Mouse (Mus musculus): ENCODE data around the gene Sema6d. TPM values are rescaled to one million over a fixed set of nuclear protein-coding genes. Genes with fewer than 3 reads are reported as not detected.

The Sema6d gene
- polyA plus RNA-seq, 1 experiment from 2014 or later = 27.7 TPM

DNA sequence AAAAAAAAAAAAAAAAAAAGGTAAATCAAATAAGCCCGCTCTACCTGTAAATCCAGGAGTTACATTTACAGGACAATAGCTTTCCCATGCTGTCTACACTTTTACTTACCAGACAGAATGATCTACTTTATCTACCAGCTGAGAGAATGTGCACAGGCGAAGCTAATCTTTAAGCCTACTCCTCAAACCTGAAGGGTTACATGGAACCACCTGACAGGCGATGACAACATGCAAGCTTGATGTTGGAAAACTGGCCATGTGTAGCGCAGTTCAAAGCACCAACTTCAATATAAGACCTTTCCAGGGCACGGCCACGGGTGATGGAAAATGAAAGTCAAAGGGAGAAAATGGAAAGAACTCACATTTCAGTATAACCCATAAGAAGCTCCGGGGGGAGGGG lies 35.7 kb downstream of the Sema6d start:
- peak; percentile 62; the same call in 1 of the 2 replicates for ATAC-seq (ENCODE audit: insufficient number of reproducible peaks, insufficient read depth, low FRiP score, low read depth)
- H3K4me2 ChIP-seq (ENCODE audit: low read length) = peak overlapping the region; percentile 32
- 34% methylated on average over 7 of the region's 7 CpGs for WGBS

DNA sequence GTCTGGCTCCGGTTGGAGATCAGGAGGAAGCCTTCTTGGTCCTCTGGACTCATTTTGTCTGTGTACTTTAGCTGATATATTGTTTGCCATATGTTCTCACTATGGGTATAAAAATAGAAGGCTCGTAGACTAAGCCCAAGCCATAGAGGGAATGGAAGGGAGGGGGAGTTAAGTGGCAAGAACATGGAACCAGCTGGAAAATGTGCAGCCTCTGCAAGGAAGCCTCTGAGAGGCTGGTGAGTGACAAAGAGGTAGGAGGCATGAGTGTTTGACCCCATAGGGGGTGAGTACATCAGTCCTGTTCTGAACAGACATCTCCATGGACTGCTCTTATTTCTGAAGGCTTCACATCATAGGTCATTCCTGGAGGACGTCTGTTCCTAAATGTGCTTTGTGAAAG lies 37.1 kb downstream of the Sema6d start:
- 0 out of 2 replicates have a peak, but pooled peaks have one; percentile 9 for ATAC-seq (ENCODE audit: insufficient number of reproducible peaks, insufficient read depth, low FRiP score, low read depth)

More for the DNA sequence above, 35.7 kb downstream of the Sema6d start:
- Histone ChIP-seq H3K27me3 (ENCODE audit: control insufficient read depth, insufficient read depth, low read length) (no peaks in the 10 kb centered on the region), H3K36me3 (ENCODE audit: control insufficient read depth, insufficient read depth, low read length) (no peaks in the 10 kb centered on the region), H3K9me3 (ENCODE audit: control insufficient read depth, low read length) (no peaks in the 10 kb centered on the region), H3K9ac (ENCODE audit: low read length) (no peak overlapping the region), H3K4me1 (ENCODE audit: control insufficient read depth in 2 of 2, insufficient read depth in 2 of 2, low read length in 2 of 2) (peaks cover 0 to 15% of the 10 kb centered on the region in 2 experiments; a peak in 2 of 4 replicates), H3K4me3 (ENCODE audit: control insufficient read depth in 1 of 2, insufficient read depth in 1 of 2, low read depth in 1 of 2, low read length in 2 of 2) (no peak overlapping the region), H3K27ac (replicated peaks in 1 of 2; ENCODE audit: control insufficient read depth in 1 of 2, insufficient read depth in 1 of 2, low read depth in 2 of 2, low read length in 2 of 2) (peak overlapping the region in 1 of 2 experiments; percentile 41; a peak in 2 of 4 replicates)

DNA sequence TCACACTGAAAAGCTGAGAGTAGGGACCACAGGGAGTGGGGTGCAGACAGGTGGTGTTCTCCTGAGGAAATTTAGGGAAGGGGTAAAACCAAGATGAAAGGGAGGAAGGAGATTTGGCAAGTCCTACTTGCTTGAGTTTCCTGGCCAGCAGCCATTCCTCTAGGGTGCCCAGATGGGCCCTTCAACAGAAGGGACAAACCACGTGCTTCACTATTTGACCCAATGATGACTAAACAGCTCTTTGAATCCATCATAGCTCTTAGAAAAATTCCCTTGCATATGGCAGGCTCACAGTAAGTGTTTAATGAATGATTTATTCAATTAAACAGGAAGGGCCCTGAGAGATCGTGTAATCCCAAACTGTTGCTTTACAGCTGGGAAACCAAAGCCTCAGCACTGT lies 41.1 kb downstream of the Sema6d start:
- no peak overlapping the region for H3K27ac ChIP-seq (replicated peaks in 1 of 2; ENCODE audit: control insufficient read depth in 1 of 2, insufficient read depth in 1 of 2, low read depth in 2 of 2, low read length in 2 of 2)
- WGBS = 84% methylated on average over 2 of the region's 2 CpGs
- no peaks in the 10 kb centered on the region for H3K9me3 ChIP-seq (ENCODE audit: control insufficient read depth, low read length)
- peaks cover 0 to 10% of the 10 kb centered on the region in 2 experiments; a peak in 2 of 4 replicates for H3K4me1 ChIP-seq (ENCODE audit: control insufficient read depth in 2 of 2, insufficient read depth in 2 of 2, low read length in 2 of 2)
- no peaks in the 10 kb centered on the region for H3K36me3 ChIP-seq (ENCODE audit: control insufficient read depth, insufficient read depth, low read length)
- no peaks in the 10 kb centered on the region for H3K27me3 ChIP-seq (ENCODE audit: control insufficient read depth, insufficient read depth, low read length)
- H3K9ac ChIP-seq (ENCODE audit: low read length) = no peak overlapping the region
- no peak for ATAC-seq (ENCODE audit: insufficient number of reproducible peaks, insufficient read depth, low FRiP score, low read depth)
- no peak overlapping the region for H3K4me2 ChIP-seq (ENCODE audit: low read length)
- H3K4me3 ChIP-seq (ENCODE audit: control insufficient read depth in 1 of 2, insufficient read depth in 1 of 2, low read depth in 1 of 2, low read length in 2 of 2) = no peak overlapping the region

More for the DNA sequence above, 37.1 kb downstream of the Sema6d start:
- Histone ChIP-seq H3K27me3 (ENCODE audit: control insufficient read depth, insufficient read depth, low read length) (no peaks in the 10 kb centered on the region), H3K27ac (replicated peaks in 1 of 2; ENCODE audit: control insufficient read depth in 1 of 2, insufficient read depth in 1 of 2, low read depth in 2 of 2, low read length in 2 of 2) (peak overlapping the region; percentile 70 to 72), H3K9ac (ENCODE audit: low read length) (no peak overlapping the region), H3K36me3 (ENCODE audit: control insufficient read depth, insufficient read depth, low read length) (no peaks in the 10 kb centered on the region), H3K4me2 (ENCODE audit: low read length) (peak overlapping the region; percentile 14), H3K4me3 (ENCODE audit: control insufficient read depth in 1 of 2, insufficient read depth in 1 of 2, low read depth in 1 of 2, low read length in 2 of 2) (no peak overlapping the region), H3K9me3 (ENCODE audit: control insufficient read depth, low read length) (no peaks in the 10 kb centered on the region), H3K4me1 (ENCODE audit: control insufficient read depth in 2 of 2, insufficient read depth in 2 of 2, low read length in 2 of 2) (peaks cover 0 to 12% of the 10 kb centered on the region in 2 experiments; a peak in 2 of 4 replicates)
- 14% methylated on average over 3 of the region's 3 CpGs for WGBS

DNA sequence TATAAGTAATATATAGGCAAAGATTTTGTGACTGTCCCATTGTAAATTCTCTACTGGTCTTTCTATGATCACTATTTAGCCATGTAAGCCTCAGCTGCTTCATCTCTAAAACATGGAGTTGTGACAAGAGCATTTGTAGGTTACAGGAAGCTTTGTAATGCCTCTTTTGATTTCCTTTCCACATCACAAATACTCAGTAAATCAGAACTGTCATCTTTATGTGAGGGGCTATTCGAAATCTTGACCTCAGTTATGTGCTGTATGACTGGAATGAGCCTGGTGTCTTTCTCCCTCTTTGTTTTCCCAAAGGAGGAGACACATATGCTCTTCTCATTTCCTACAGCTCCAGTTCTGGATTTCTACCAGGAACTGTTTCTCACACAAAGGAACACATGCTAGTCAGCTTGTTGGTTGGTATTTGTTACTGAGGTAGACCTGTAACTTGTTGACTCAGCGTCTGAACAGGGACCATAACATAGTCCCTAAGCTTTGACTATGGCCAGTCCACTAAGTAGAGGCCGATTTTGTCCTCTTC lies 51.8 kb downstream of the Sema6d start:
- no peaks in the 10 kb centered on the region; a peak in 2 of 4 replicates for H3K4me1 ChIP-seq (ENCODE audit: control insufficient read depth in 2 of 2, insufficient read depth in 2 of 2, low read length in 2 of 2)
- no peaks in the 10 kb centered on the region for H3K9me3 ChIP-seq (ENCODE audit: control insufficient read depth, low read length)
- no peak for ATAC-seq (ENCODE audit: insufficient number of reproducible peaks, insufficient read depth, low FRiP score, low read depth)
- WGBS = 77% methylated on average over 3 of the region's 3 CpGs
- H3K36me3 ChIP-seq (ENCODE audit: control insufficient read depth, insufficient read depth, low read length) = no peaks in the 10 kb centered on the region
- H3K4me2 ChIP-seq (ENCODE audit: low read length) = no peak overlapping the region
- H3K4me3 ChIP-seq (ENCODE audit: control insufficient read depth in 1 of 2, insufficient read depth in 1 of 2, low read depth in 1 of 2, low read length in 2 of 2) = no peak overlapping the region
- no peak overlapping the region for H3K9ac ChIP-seq (ENCODE audit: low read length)
- H3K27ac ChIP-seq (replicated peaks in 1 of 2; ENCODE audit: control insufficient read depth in 1 of 2, insufficient read depth in 1 of 2, low read depth in 2 of 2, low read length in 2 of 2) = no peak overlapping the region
- no peaks in the 10 kb centered on the region for H3K27me3 ChIP-seq (ENCODE audit: control insufficient read depth, insufficient read depth, low read length)

DNA sequence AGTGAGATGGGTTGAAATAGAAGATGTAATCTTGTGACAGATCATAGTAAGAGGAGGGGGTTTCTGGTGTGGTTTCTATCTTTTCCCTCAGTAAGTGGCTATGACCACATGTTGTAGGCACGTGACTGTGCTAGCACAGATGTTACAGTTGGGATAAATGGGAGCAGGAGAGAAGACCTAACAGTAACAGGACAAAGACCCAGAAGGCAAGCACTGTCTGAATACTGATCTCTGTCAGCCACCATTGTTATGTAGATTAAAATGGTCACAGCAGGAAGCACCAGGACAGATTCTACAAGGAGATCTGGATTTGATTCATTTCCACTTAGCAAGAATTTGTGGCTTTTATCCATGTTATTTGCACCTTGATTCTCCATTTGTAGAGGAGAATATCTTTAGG lies 55.8 kb downstream of the Sema6d start:
- Histone ChIP-seq H3K4me1 (ENCODE audit: control insufficient read depth in 2 of 2, insufficient read depth in 2 of 2, low read length in 2 of 2) (no peaks in the 10 kb centered on the region), H3K27me3 (ENCODE audit: control insufficient read depth, insufficient read depth, low read length) (no peaks in the 10 kb centered on the region), H3K27ac (replicated peaks in 1 of 2; ENCODE audit: control insufficient read depth in 1 of 2, insufficient read depth in 1 of 2, low read depth in 2 of 2, low read length in 2 of 2) (no peak overlapping the region), H3K4me3 (ENCODE audit: control insufficient read depth in 1 of 2, insufficient read depth in 1 of 2, low read depth in 1 of 2, low read length in 2 of 2) (no peak overlapping the region), H3K36me3 (ENCODE audit: control insufficient read depth, insufficient read depth, low read length) (no peaks in the 10 kb centered on the region), H3K9me3 (ENCODE audit: control insufficient read depth, low read length) (no peaks in the 10 kb centered on the region), H3K4me2 (ENCODE audit: low read length) (no peak overlapping the region), H3K9ac (ENCODE audit: low read length) (no peak overlapping the region)
- 36% methylated on average over 1 of the region's 1 CpGs for WGBS
- no peak for ATAC-seq (ENCODE audit: insufficient number of reproducible peaks, insufficient read depth, low FRiP score, low read depth)

DNA sequence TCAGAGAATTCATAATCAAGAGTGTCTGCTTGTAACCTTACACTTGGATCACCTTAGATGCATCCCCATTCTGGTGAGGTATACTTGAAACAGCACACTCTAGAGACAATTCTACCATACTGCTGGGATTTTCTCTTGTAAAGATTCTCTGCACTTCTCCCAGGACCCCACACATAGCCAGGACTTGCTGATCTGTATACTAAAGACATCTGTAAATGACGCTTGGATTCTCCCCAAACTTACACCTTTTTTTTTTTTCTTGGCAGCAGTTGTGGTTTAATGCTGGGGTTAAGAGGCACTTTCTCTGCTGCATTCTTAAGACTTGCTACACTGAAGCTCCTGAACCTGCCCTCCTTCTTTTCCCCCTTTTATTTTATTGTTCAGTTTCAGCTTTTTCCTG lies 68.4 kb downstream of the Sema6d start:
- no peaks in the 10 kb centered on the region; a peak in 1 of 4 replicates for H3K4me1 ChIP-seq (ENCODE audit: control insufficient read depth in 2 of 2, insufficient read depth in 2 of 2, low read length in 2 of 2)
- H3K9ac ChIP-seq (ENCODE audit: low read length) = no peak overlapping the region
- no peak overlapping the region for H3K4me2 ChIP-seq (ENCODE audit: low read length)
- H3K36me3 ChIP-seq (ENCODE audit: control insufficient read depth, insufficient read depth, low read length) = no peaks in the 10 kb centered on the region
- H3K9me3 ChIP-seq (ENCODE audit: control insufficient read depth, low read length) = no peaks in the 10 kb centered on the region
- H3K27me3 ChIP-seq (ENCODE audit: control insufficient read depth, insufficient read depth, low read length) = no peaks in the 10 kb centered on the region
- no peak overlapping the region for H3K4me3 ChIP-seq (ENCODE audit: control insufficient read depth in 1 of 2, insufficient read depth in 1 of 2, low read depth in 1 of 2, low read length in 2 of 2)
- no peak overlapping the region for H3K27ac ChIP-seq (replicated peaks in 1 of 2; ENCODE audit: control insufficient read depth in 1 of 2, insufficient read depth in 1 of 2, low read depth in 2 of 2, low read length in 2 of 2)
- no peak for ATAC-seq (ENCODE audit: insufficient number of reproducible peaks, insufficient read depth, low FRiP score, low read depth)
- 51% methylated on average over 1 of the region's 1 CpGs for WGBS

DNA sequence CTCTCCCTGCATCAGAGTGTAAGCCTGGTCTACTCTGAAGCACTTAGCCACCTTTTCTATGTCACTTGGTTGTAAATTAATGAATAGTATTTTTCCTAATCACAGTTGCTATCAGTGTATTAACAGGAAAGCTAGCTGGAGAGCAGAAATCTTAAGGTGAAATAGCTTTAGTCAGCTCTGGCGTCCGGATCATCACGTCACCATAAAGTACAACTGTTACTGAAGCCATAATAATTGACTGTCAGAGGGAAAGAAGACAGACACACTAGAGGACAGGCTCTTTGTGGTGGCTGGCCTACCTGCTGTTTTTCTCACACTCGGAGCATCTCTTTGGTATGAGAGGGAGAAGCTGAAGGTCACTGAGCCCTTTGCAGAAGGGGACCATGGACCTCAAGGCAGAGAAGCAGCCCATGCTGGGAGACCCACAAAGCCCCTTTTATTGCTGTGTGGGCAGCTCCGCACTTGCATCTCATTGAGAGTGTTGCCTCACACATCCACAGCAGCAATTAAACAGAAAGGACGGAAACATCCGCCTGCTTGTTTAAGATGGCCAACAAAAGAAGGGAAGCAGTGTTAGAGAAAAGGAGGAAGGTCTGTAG lies 72.3 kb downstream of the Sema6d start:
- Histone ChIP-seq H3K27me3 (ENCODE audit: control insufficient read depth, insufficient read depth, low read length) (no peaks in the 10 kb centered on the region), H3K36me3 (ENCODE audit: control insufficient read depth, insufficient read depth, low read length) (no peaks in the 10 kb centered on the region), H3K4me2 (ENCODE audit: low read length) (no peak overlapping the region; the same call in 1 of the 2 replicates), H3K4me3 (ENCODE audit: control insufficient read depth in 1 of 2, insufficient read depth in 1 of 2, low read depth in 1 of 2, low read length in 2 of 2) (no peak overlapping the region), H3K9ac (ENCODE audit: low read length) (no peak overlapping the region), H3K4me1 (ENCODE audit: control insufficient read depth in 2 of 2, insufficient read depth in 2 of 2, low read length in 2 of 2) (no peaks in the 10 kb centered on the region; a peak in 1 of 4 replicates), H3K9me3 (ENCODE audit: control insufficient read depth, low read length) (no peaks in the 10 kb centered on the region), H3K27ac (replicated peaks in 1 of 2; ENCODE audit: control insufficient read depth in 1 of 2, insufficient read depth in 1 of 2, low read depth in 2 of 2, low read length in 2 of 2) (no peak overlapping the region)
- 70% methylated on average over 7 of the region's 7 CpGs for WGBS
- no peak for ATAC-seq (ENCODE audit: insufficient number of reproducible peaks, insufficient read depth, low FRiP score, low read depth)

Measured in heart, embryonic 14.5 days (tissue).